Mouse (Mus musculus): ENCODE data around the gene Tmem79. TPM values are rescaled to one million over a fixed set of nuclear protein-coding genes. Genes with fewer than 3 reads are reported as not detected.
A peak's percentile ranks its signal among the peaks of the same experiment; 100 is the strongest.

Tmem79 gene
- total and polyA plus RNA-seq, 3 experiments, result 1.6 to 3.7 (median 3.2) TPM

- TF ChIP-seq MAX (IDR thresholded peaks at IDR 0.05; ENCODE audit: low read length) (peak; percentile 47; the same call in 1 of the 2 replicates), E2F4 (IDR thresholded peaks at IDR 0.05; ENCODE audit: insufficient replicate concordance, low read depth, low read length) (no peak), MAZ (IDR thresholded peaks at IDR 0.05; ENCODE audit: low read depth, low read length) (peak; percentile 46; the same call in 1 of the 2 replicates), TCF12 (IDR thresholded peaks at IDR 0.05; ENCODE audit: low read depth, low read length) (peak; percentile 76), NELFE (IDR thresholded peaks at IDR 0.05; ENCODE audit: low read depth, low read length) (peak; percentile 71; the same call in 1 of the 2 replicates), IRF4 (IDR thresholded peaks at IDR 0.05; ENCODE audit: low read depth, low read length) (peak; percentile 26; the same call in 1 of the 2 replicates), MYC (IDR thresholded peaks at IDR 0.05; ENCODE audit: low read depth, low read length) (peak; percentile 78), POLR2A (IDR thresholded peaks at IDR 0.05; ENCODE audit: low read depth, low read length) (peak; percentile 94), TBP (conservative IDR thresholded peaks at IDR 0.05; ENCODE audit: low read depth, low read length) (peak; percentile 95), POLR2AphosphoS2 (IDR thresholded peaks at IDR 0.05; ENCODE audit: low read depth, low read length) (peak; percentile 70; the same call in 1 of the 2 replicates), NRF1 (IDR thresholded peaks at IDR 0.05; ENCODE audit: low read depth, low read length) (peak; percentile 98), HCFC1 (IDR thresholded peaks at IDR 0.05; ENCODE audit: low read depth, low read length) (peak; percentile 85), KAT2A (IDR thresholded peaks at IDR 0.05; ENCODE audit: insufficient replicate concordance, low read length) (peak; percentile 72; the same call in 1 of the 2 replicates), PAX5 (IDR thresholded peaks at IDR 0.05; ENCODE audit: low read length) (no peak), USF2 (conservative IDR thresholded peaks at IDR 0.05; ENCODE audit: low read depth, low read length) (no peak), MXI1 (IDR thresholded peaks at IDR 0.05; ENCODE audit: low read depth, low read length) (no peak), ELF1 (IDR thresholded peaks at IDR 0.05; ENCODE audit: low read depth, low read length) (no peak; the same call in 1 of the 2 replicates), CTCF (conservative IDR thresholded peaks at IDR 0.05 in 1 of 2, IDR thresholded peaks at IDR 0.05 in 1 of 2; ENCODE audit: low read depth in 2 of 2, low read length in 2 of 2) (0 out of 4 replicates have a peak, but pooled peaks of 1 of the 2 experiments have one; percentile 9), CHD2 (IDR thresholded peaks at IDR 0.05; ENCODE audit: low read length) (peak; percentile 95), SIN3A (IDR thresholded peaks at IDR 0.05; ENCODE audit: low read length) (peak; percentile 79; the same call in 1 of the 2 replicates), RAD21 (IDR thresholded peaks at IDR 0.05; ENCODE audit: low read depth, low read length) (no peak), BHLHE40 (IDR thresholded peaks at IDR 0.05; ENCODE audit: low read depth, low read length) (peak; percentile 57; the same call in 1 of the 2 replicates)
- dilution Hi-C loops (cut with MboI; ENCODE audit: extremely low pct_ligation_motif_present, extremely low pct_unique_long_range_greater_than_20kb, low sequenced_read_pairs) (no loop called here), in situ Hi-C loops (cut with MboI; ENCODE audit: low pct_ligation_motif_present, low pct_unique_long_range_greater_than_20kb, low sequenced_read_pairs) (loop anchor here (5.0 kb wide), 1 partner anchor 36 kb away; no protein-coding TSS in a partner anchor)
- Histone ChIP-seq H3K79me2 (replicated peaks; ENCODE audit: control insufficient read depth, extremely low read depth, insufficient read depth, poor library complexity, severe bottlenecking) (peaks cover 43% of the 10 kb centered on the region), H3K9ac (ENCODE audit: insufficient read depth, low read depth) (peak within 1 kb of the TSS; percentile 86), H3K36me3 (replicated peaks in 1 of 2; ENCODE audit: control insufficient read depth in 1 of 2, insufficient read depth in 1 of 2, low read length in 1 of 2) (peaks cover 25 to 42% of the 10 kb centered on the region in 2 experiments), H3K4me3 (replicated peaks in 1 of 3; ENCODE audit: low read depth in 2 of 3, low read length in 2 of 3, poor library complexity in 1 of 3) (peak within 1 kb of the TSS; percentile 82 to 98 (median 95)), H3K27ac (ENCODE audit: insufficient read depth, low read depth) (peak within 1 kb of the TSS; percentile 90), H3K9me3 (replicated peaks; ENCODE audit: low read length) (no peaks in the 10 kb centered on the region), H3K4me2 (ENCODE audit: insufficient read depth, low read depth, poor library complexity, severe bottlenecking) (peak within 1 kb of the TSS; percentile 100), H3K4me1 (ENCODE audit: control insufficient read depth in 1 of 2, insufficient read depth in 2 of 2) (peaks cover 0 to 28% of the 10 kb centered on the region in 2 experiments; a peak in 3 of 4 replicates), H3K27me3 (replicated peaks) (no peaks in the 10 kb centered on the region)
- DNase-seq (ENCODE audit: extremely low read depth), result peak; percentile 99
These were observed 39.2 kb downstream of the Tmem79 start, which contains the start of the genes Tsacc and Cct3 for GRCm38 (mm10) chr3:88296561-88297318. Gene Tsacc (minus strand): TSS chr3:88296999. Gene Cct3 (plus strand): TSS chr3:88297116.

Data from CH12.LX (cell line).